Mouse (Mus musculus): Measurements from ENCODE around the gene Psma2. TPM values are rescaled to one million over a fixed set of nuclear protein-coding genes. Genes with fewer than 3 reads are reported as not detected.

Psma2 gene
- 91.5 and 97.6 TPM in 2 replicates for polyA plus RNA-seq (2012; rRNA removed)

DNA sequence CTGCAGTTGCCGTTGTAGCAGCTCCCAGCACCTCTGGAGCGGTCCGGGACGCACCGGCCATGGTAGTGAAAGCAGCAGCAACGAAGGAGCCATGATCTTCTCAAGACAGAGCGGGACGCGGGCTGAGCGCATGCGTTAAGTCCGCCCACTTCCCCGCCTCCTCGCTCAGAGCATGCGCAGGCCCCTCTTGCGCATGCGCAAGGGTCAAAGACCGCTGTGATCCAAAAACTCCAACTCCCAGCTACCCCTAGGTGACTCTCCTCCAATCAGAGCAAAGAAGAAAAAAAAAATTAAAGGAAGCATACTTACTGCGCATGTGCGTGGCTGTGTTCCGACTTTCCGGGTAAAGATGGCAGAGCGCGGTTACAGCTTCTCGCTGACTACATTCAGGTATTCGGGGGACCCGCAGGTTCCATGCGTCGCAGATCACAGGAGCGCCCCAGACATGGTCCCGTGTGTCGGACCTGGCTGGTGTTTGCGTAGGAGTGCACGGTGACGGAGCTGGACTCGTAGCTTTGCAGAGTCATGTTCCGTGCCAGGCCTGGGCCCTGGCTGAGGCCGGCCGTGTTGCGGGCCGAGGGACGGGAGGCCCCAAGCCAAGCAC is at the start of gene Psma2, which contains the start of gene Mrpl32:
Psma2 (plus strand) TSS at position 315 of the 604 bp plus-strand sequence.
Mrpl32 (minus strand) TSS at position 240 of the 604 bp plus-strand sequence.

DNA sequence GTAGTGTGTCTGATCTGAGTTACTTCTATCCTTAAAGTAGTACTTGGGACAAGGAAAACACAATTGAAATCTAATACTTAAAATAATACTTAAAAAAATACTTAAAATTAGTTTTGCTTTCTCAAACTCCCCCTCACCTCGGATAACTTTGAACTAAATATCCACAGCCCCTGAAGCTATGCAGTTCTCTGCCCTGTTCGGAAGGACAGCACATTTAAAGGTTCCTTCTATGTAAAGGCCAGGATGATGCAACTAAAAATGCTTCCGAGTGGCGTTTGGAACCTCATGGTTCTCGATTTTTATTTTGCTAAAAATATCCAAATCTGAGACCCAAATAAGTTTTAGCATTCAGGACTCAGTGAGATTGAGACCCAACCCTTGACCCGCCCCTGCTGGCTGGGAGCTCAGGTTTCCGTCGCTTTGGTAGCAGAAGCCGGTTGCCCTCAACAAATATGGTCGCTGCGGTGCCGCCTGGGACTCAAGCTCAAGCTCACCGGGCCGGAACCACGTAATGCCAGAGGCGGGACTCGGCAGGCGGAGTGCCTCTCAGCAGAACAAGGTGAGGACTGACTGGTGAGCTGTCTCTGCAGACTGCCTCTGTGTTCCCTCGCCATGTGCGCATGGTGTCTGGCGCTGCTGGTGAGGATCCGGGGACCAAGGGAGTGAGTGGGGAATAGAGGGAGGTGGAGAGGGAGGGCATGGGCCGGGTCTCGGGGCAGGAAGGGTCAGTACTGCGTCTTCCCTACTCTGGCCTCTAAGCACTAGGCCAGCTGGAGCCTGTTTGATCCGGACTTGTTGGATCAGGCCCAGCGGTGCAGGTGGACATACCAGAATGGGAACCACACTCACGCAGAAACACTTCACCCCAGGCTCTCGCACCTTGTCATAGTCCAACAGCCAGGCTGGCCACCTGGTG is 16.9 kb downstream of the Psma2 start, which contains the start of gene AW209491:
AW209491 (plus strand) TSS at position 429 of the 916 bp plus-strand sequence.

Other genes with a start within 250 kb of the Psma2 start
- gene Hecw1, start 90.0 kb upstream of the Psma2 start, polyA plus RNA-seq (2012; rRNA removed), result 34.9 and 36.8 TPM in 2 replicates
- 33.0 and 37.1 TPM in 2 replicates for gene Mrpl32, start 75 bp upstream of the Psma2 start, polyA plus RNA-seq (2012; rRNA removed)
- 17.4 and 19.9 TPM in 2 replicates for gene AW209491, start 16.9 kb downstream of the Psma2 start, polyA plus RNA-seq (2012; rRNA removed)

All from central nervous system, embryonic 18 days (tissue).